Mouse (Mus musculus): ENCODE results near the gene Chga. TPM values are rescaled to one million over a fixed set of nuclear protein-coding genes. Genes with fewer than 3 reads are reported as not detected.
A peak's percentile ranks its signal among the peaks of the same experiment; 100 is the strongest.

Chga gene
- polyA plus RNA-seq, 1 experiment from 2014 or later, result 27.1 TPM

- no peak for ATAC-seq (ENCODE audit: low FRiP score)
- Histone ChIP-seq H3K4me2 (replicated peaks; ENCODE audit: low read depth, low read length) (no peak overlapping the region), H3K36me3 (ENCODE audit: control insufficient read depth, insufficient read depth, low read length) (no peaks in the 10 kb centered on the region), H3K4me1 (replicated peaks; ENCODE audit: control insufficient read depth, insufficient read depth, low read length) (no peaks in the 10 kb centered on the region), H3K27ac (ENCODE audit: low read depth, low read length) (no peak overlapping the region), H3K27me3 (ENCODE audit: control insufficient read depth, insufficient read depth, low read length) (no peaks in the 10 kb centered on the region), H3K9ac (ENCODE audit: low read depth, low read length) (no peak overlapping the region), H3K9me3 (ENCODE audit: control insufficient read depth, low read length) (no peaks in the 10 kb centered on the region), H3K4me3 (ENCODE audit: low read depth, low read length) (no peak overlapping the region)
- WGBS, result 87% methylated on average over 13 of the region's 13 CpGs
- DNase-seq (ENCODE audit: low spot score), result no peak
Measured at GRCm38 (mm10) chr12:102570111-102570510, 15.3 kb downstream of the Chga start.

- Histone ChIP-seq H3K27ac (ENCODE audit: low read depth, low read length) (no peak overlapping the region), H3K27me3 (ENCODE audit: control insufficient read depth, insufficient read depth, low read length) (no peaks in the 10 kb centered on the region), H3K4me2 (replicated peaks; ENCODE audit: low read depth, low read length) (no peak overlapping the region), H3K9ac (ENCODE audit: low read depth, low read length) (no peak overlapping the region), H3K4me3 (ENCODE audit: low read depth, low read length) (no peak overlapping the region), H3K4me1 (replicated peaks; ENCODE audit: control insufficient read depth, insufficient read depth, low read length) (no peaks in the 10 kb centered on the region), H3K36me3 (ENCODE audit: control insufficient read depth, insufficient read depth, low read length) (no peaks in the 10 kb centered on the region), H3K9me3 (ENCODE audit: control insufficient read depth, low read length) (no peaks in the 10 kb centered on the region)
- ATAC-seq (ENCODE audit: low FRiP score) (no peak), DNase-seq (ENCODE audit: low spot score) (no peak)
- WGBS, result 82% methylated on average over 5 of the region's 5 CpGs
Measured at GRCm38 (mm10) chr12:102570734-102571133, 16.0 kb downstream of the Chga start.

GRCm38 (mm10) chr12:102571666-102572065 lies 16.9 kb downstream of the Chga start:
- Histone ChIP-seq H3K4me3 (ENCODE audit: low read depth, low read length) (no peak overlapping the region), H3K27me3 (ENCODE audit: control insufficient read depth, insufficient read depth, low read length) (no peaks in the 10 kb centered on the region), H3K9ac (ENCODE audit: low read depth, low read length) (no peak overlapping the region), H3K9me3 (ENCODE audit: control insufficient read depth, low read length) (no peaks in the 10 kb centered on the region), H3K4me2 (replicated peaks; ENCODE audit: low read depth, low read length) (no peak overlapping the region), H3K4me1 (replicated peaks; ENCODE audit: control insufficient read depth, insufficient read depth, low read length) (no peaks in the 10 kb centered on the region), H3K36me3 (ENCODE audit: control insufficient read depth, insufficient read depth, low read length) (no peaks in the 10 kb centered on the region), H3K27ac (ENCODE audit: low read depth, low read length) (no peak overlapping the region)
- ATAC-seq (ENCODE audit: low FRiP score) (no peak), DNase-seq (ENCODE audit: low spot score) (no peak)
- WGBS, result 87% methylated on average over 9 of the region's 9 CpGs

- H3K4me3 ChIP-seq (ENCODE audit: low read depth, low read length), result no peak overlapping the region
- no peak overlapping the region for H3K4me2 ChIP-seq (replicated peaks; ENCODE audit: low read depth, low read length)
- no peaks in the 10 kb centered on the region for H3K4me1 ChIP-seq (replicated peaks; ENCODE audit: control insufficient read depth, insufficient read depth, low read length)
- H3K9ac ChIP-seq (ENCODE audit: low read depth, low read length), result no peak overlapping the region
- no peaks in the 10 kb centered on the region for H3K9me3 ChIP-seq (ENCODE audit: control insufficient read depth, low read length)
- WGBS, result 82% methylated on average over 7 of the region's 7 CpGs
- DNase-seq (ENCODE audit: low spot score) (no peak), ATAC-seq (ENCODE audit: low FRiP score) (no peak)
- no peaks in the 10 kb centered on the region for H3K27me3 ChIP-seq (ENCODE audit: control insufficient read depth, insufficient read depth, low read length)
- H3K36me3 ChIP-seq (ENCODE audit: control insufficient read depth, insufficient read depth, low read length), result no peaks in the 10 kb centered on the region
- no peak overlapping the region for H3K27ac ChIP-seq (ENCODE audit: low read depth, low read length)
Measured at GRCm38 (mm10) chr12:102573036-102573435, 18.3 kb downstream of the Chga start.

GRCm38 (mm10) chr12:102575541-102576329 lies 21.0 kb downstream of the Chga start:
- Histone ChIP-seq H3K4me3 (ENCODE audit: low read depth, low read length) (no peak overlapping the region), H3K4me2 (replicated peaks; ENCODE audit: low read depth, low read length) (no peak overlapping the region), H3K9ac (ENCODE audit: low read depth, low read length) (no peak overlapping the region), H3K27ac (ENCODE audit: low read depth, low read length) (no peak overlapping the region), H3K4me1 (replicated peaks; ENCODE audit: control insufficient read depth, insufficient read depth, low read length) (no peaks in the 10 kb centered on the region), H3K36me3 (ENCODE audit: control insufficient read depth, insufficient read depth, low read length) (no peaks in the 10 kb centered on the region), H3K27me3 (ENCODE audit: control insufficient read depth, insufficient read depth, low read length) (no peaks in the 10 kb centered on the region), H3K9me3 (ENCODE audit: control insufficient read depth, low read length) (no peaks in the 10 kb centered on the region)
- WGBS, result 85% methylated on average over 5 of the region's 5 CpGs
- ATAC-seq (ENCODE audit: low FRiP score) (no peak), DNase-seq (ENCODE audit: low spot score) (no peak)

- H3K9ac ChIP-seq (ENCODE audit: low read depth, low read length), result no peak overlapping the region
- no peaks in the 10 kb centered on the region for H3K4me1 ChIP-seq (replicated peaks; ENCODE audit: control insufficient read depth, insufficient read depth, low read length)
- H3K27me3 ChIP-seq (ENCODE audit: control insufficient read depth, insufficient read depth, low read length), result no peaks in the 10 kb centered on the region
- no peak overlapping the region for H3K4me3 ChIP-seq (ENCODE audit: low read depth, low read length)
- H3K9me3 ChIP-seq (ENCODE audit: control insufficient read depth, low read length), result no peaks in the 10 kb centered on the region
- DNase-seq (ENCODE audit: low spot score) (no peak), ATAC-seq (ENCODE audit: low FRiP score) (no peak)
- H3K36me3 ChIP-seq (ENCODE audit: control insufficient read depth, insufficient read depth, low read length), result no peaks in the 10 kb centered on the region
- no peak overlapping the region for H3K27ac ChIP-seq (ENCODE audit: low read depth, low read length)
- WGBS, result 89% methylated on average over 10 of the region's 10 CpGs
- no peak overlapping the region for H3K4me2 ChIP-seq (replicated peaks; ENCODE audit: low read depth, low read length)
Measured at GRCm38 (mm10) chr12:102576659-102577398, 22.1 kb downstream of the Chga start.

DNA sequence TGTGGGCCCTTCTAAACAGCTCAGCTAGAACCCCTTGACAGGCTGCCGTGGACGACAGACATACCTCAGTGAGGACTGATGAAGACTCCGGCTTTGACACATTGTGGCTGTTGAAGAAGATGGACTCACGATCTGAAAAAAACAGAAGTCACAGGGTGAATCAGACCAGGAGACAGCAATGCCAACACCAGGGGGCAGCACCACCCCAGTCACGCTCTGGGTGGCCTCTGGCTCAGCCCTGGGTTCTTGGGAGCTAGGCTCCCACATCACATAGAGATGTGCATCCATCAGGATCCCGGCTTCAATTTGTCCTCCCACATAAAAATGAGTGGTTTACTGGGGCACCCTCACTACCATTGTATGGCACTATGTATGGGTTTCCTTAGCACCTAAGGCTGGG lies 24.3 kb downstream of the Chga start:
- H3K4me2 ChIP-seq (replicated peaks; ENCODE audit: low read depth, low read length), result no peak overlapping the region
- no peak overlapping the region for H3K9ac ChIP-seq (ENCODE audit: low read depth, low read length)
- peak; percentile 61; the same call in 1 of the 2 replicates for ATAC-seq (ENCODE audit: low FRiP score)
- no peak overlapping the region for H3K4me3 ChIP-seq (ENCODE audit: low read depth, low read length)
- no peaks in the 10 kb centered on the region for H3K27me3 ChIP-seq (ENCODE audit: control insufficient read depth, insufficient read depth, low read length)
- no peak overlapping the region for H3K27ac ChIP-seq (ENCODE audit: low read depth, low read length)
- H3K4me1 ChIP-seq (replicated peaks; ENCODE audit: control insufficient read depth, insufficient read depth, low read length), result no peaks in the 10 kb centered on the region
- WGBS, result 63% methylated on average over 6 of the region's 6 CpGs
- H3K36me3 ChIP-seq (ENCODE audit: control insufficient read depth, insufficient read depth, low read length), result no peaks in the 10 kb centered on the region
- H3K9me3 ChIP-seq (ENCODE audit: control insufficient read depth, low read length), result no peaks in the 10 kb centered on the region
- peak; percentile 84 for DNase-seq (ENCODE audit: low spot score)

DNA sequence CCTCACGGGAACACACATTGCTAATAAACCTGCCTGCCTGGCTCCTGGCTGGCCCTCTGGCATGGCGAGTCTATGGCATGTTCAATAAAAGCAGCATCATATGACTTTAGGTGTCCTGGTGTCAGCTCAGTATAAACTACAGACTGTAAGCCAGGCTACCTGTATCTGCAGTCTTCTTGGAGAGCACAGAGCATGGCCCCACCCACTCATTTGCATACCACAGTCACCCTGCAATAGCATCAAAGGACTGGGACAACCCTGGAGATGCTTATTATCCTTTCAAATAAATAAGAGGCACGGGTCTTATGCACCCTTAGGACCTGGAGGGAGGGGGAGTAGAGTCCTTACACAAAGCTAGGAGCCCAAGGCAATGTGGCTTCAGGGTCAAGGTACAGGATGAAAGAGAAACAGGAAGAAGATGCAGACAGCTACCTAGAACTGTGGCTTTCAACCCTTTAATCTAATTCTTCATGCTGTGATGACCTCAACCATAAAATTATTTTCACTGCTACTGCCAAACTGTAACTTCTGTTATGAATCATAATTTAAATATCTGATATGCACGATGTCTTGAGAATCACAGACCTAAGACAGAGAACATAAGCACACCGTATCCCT lies 26.9 kb downstream of the Chga start:
- Histone ChIP-seq H3K4me3 (ENCODE audit: low read depth, low read length) (no peak overlapping the region), H3K4me1 (replicated peaks; ENCODE audit: control insufficient read depth, insufficient read depth, low read length) (no peaks in the 10 kb centered on the region), H3K27ac (ENCODE audit: low read depth, low read length) (no peak overlapping the region), H3K27me3 (ENCODE audit: control insufficient read depth, insufficient read depth, low read length) (no peaks in the 10 kb centered on the region), H3K4me2 (replicated peaks; ENCODE audit: low read depth, low read length) (no peak overlapping the region), H3K9me3 (ENCODE audit: control insufficient read depth, low read length) (no peaks in the 10 kb centered on the region), H3K36me3 (ENCODE audit: control insufficient read depth, insufficient read depth, low read length) (no peaks in the 10 kb centered on the region), H3K9ac (ENCODE audit: low read depth, low read length) (no peak overlapping the region)
- WGBS, result 78% methylated on average over 5 of the region's 5 CpGs
- ATAC-seq (ENCODE audit: low FRiP score) (no peak), DNase-seq (ENCODE audit: low spot score) (no peak)
